Mouse (Mus musculus): ENCODE data around the gene Pcsk4. TPM values are rescaled to one million over a fixed set of nuclear protein-coding genes. Genes with fewer than 3 reads are reported as not detected.
A peak's percentile ranks its signal among the peaks of the same experiment; 100 is the strongest.

Pcsk4 gene
- polyA plus RNA-seq, 1 experiment from 2014 or later = 4.7 TPM

DNA sequence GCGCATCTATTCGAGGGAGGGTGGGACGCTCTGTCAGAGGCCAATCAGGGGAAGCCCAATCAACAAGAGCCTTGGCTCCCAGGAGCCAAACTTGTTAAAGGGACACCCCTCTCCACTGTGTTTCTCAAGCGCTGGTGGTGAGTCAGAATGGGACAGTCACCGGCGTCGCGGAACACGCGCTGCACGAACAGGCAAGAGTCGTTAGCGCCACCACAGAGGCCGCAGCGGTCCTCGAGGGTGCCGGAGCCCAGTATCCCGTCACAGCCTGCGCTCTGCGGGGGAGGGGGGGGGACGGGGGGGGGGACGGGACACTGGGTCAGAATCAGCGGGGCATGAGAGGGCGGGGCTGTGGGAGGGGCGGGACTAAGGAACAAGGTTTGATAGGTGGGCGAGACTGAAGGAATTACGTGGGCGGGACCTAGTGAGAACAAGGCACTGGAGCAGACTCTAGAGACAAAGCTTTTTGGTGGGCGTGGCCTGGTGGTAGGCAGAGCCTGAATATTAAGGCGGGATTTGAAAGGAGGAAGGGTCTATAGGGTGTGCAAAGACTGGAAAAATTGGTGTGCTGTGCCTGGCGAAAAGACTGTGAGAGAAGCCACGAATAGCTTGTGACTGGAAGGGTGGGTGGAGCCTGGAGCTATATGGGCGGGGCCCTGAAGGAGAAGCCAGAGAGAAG is 13.6 kb upstream of the Pcsk4 start:
- peaks cover 78% of the 10 kb centered on the region for H3K27me3 ChIP-seq (ENCODE audit: control insufficient read depth, insufficient read depth, low read length)
- H3K9me3 ChIP-seq (ENCODE audit: control insufficient read depth, low read length) = no peaks in the 10 kb centered on the region
- H3K27ac ChIP-seq = no peak overlapping the region
- peak overlapping the region; percentile 16; the same call in 1 of the 2 replicates for H3K9ac ChIP-seq
- ATAC-seq (ENCODE audit: low FRiP score) (peak; percentile 48), DNase-seq (ENCODE audit: low spot score) (peak; percentile 58)
- 2% methylated on average over 26 of the region's 33 CpGs for WGBS
- peaks cover 14% of the 10 kb centered on the region for H3K4me1 ChIP-seq (replicated peaks; ENCODE audit: control insufficient read depth, insufficient read depth, low read length)
- H3K4me2 ChIP-seq (replicated peaks) = peak overlapping the region; percentile 48
- H3K4me3 ChIP-seq (replicated peaks; ENCODE audit: low read length) = peak overlapping the region; percentile 26
- no peaks in the 10 kb centered on the region for H3K36me3 ChIP-seq (replicated peaks; ENCODE audit: control insufficient read depth, insufficient read depth)

DNA sequence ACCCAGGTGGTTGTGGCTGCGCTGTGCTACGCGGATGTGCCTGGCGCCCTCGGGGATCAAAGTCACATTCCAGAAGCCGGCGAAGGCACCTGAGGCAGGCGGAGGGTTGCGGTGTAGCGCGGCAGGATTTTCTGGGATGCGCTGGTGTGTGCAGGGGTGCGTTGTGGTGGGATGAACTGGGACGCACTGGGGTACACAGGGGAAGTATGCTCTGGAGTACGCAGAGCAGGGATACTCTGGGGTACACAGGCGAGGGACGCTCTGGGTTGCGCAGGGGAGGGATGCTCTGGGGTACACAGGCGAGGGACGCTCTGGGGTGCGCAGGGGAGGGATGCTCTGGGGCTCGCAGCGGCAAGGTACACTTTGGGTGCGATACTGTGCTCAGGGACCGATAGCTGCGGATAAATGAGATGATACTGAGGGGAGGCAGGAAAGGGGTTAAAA is 13.0 kb upstream of the Pcsk4 start:
- Histone ChIP-seq H3K9me3 (ENCODE audit: control insufficient read depth, low read length) (no peaks in the 10 kb centered on the region), H3K27me3 (ENCODE audit: control insufficient read depth, insufficient read depth, low read length) (peaks cover 73% of the 10 kb centered on the region), H3K9ac (peak overlapping the region; percentile 11; the same call in 1 of the 2 replicates), H3K36me3 (replicated peaks; ENCODE audit: control insufficient read depth, insufficient read depth) (no peaks in the 10 kb centered on the region), H3K4me1 (replicated peaks; ENCODE audit: control insufficient read depth, insufficient read depth, low read length) (peaks cover 14% of the 10 kb centered on the region), H3K27ac (no peak overlapping the region), H3K4me2 (replicated peaks) (peak overlapping the region; percentile 48), H3K4me3 (replicated peaks; ENCODE audit: low read length) (peak overlapping the region; percentile 26)
- DNase-seq (ENCODE audit: low spot score) (no peak), ATAC-seq (ENCODE audit: low FRiP score) (peak; percentile 3; the same call in 1 of the 2 replicates)
- 2% methylated on average over 26 of the region's 26 CpGs for WGBS

DNA sequence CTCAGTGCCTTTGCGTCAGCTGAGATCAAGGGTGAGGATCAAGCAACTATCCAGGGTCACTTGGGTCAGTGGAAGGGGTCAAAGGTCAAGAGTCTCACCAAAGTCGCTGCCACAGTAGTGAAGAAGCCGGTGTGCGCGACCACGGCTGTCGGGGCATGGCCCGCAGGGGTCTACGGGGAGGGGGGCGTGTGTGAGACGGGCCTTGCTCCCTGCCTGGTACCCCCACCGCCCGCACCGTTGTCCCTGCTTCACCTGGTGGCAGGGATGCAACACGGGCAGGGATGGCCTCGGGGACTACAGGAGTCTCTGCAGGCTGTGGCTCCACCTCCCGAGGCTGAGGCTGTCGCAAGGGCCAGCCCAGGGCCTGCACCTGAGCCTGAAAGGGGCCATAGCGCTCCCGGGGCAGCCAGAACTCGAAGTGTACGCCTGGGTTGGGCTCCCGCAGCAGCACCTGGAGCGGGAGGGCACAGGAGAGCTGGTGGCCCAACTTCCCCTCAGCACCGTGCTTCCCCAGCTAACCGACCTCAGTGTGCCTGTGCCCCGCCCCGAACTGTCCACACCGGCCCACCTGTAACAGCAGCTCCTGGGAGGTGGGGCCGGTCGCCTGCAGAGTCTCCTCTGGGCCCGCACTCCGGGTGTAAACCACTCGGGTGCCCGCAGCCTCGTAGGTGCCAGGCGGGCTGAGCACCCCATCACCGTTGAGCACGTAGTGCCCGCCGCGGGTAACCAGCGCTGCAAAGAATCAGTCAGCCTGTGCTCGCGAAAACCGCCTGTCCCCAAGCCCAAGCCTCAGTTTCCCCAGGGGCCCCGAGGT is 12.4 kb upstream of the Pcsk4 start:
- Histone ChIP-seq H3K4me3 (replicated peaks; ENCODE audit: low read length) (peak overlapping the region; percentile 14; the same call in 1 of the 2 replicates), H3K27me3 (ENCODE audit: control insufficient read depth, insufficient read depth, low read length) (peaks cover 66% of the 10 kb centered on the region), H3K9ac (peak overlapping the region; percentile 11; the same call in 1 of the 2 replicates), H3K4me2 (replicated peaks) (peak overlapping the region; percentile 48), H3K4me1 (replicated peaks; ENCODE audit: control insufficient read depth, insufficient read depth, low read length) (peaks cover 14% of the 10 kb centered on the region), H3K9me3 (ENCODE audit: control insufficient read depth, low read length) (no peaks in the 10 kb centered on the region), H3K36me3 (replicated peaks; ENCODE audit: control insufficient read depth, insufficient read depth) (no peaks in the 10 kb centered on the region), H3K27ac (no peak overlapping the region)
- WGBS = 3% methylated on average over 47 of the region's 47 CpGs
- DNase-seq (ENCODE audit: low spot score) (no peak), ATAC-seq (ENCODE audit: low FRiP score) (no peak)

- Histone ChIP-seq H3K27me3 (ENCODE audit: control insufficient read depth, insufficient read depth, low read length) (peaks cover 60% of the 10 kb centered on the region), H3K27ac (no peak overlapping the region), H3K4me1 (replicated peaks; ENCODE audit: control insufficient read depth, insufficient read depth, low read length) (peaks cover 14% of the 10 kb centered on the region), H3K9ac (no peak overlapping the region), H3K9me3 (ENCODE audit: control insufficient read depth, low read length) (no peaks in the 10 kb centered on the region), H3K4me2 (replicated peaks) (no peak overlapping the region), H3K36me3 (replicated peaks; ENCODE audit: control insufficient read depth, insufficient read depth) (no peaks in the 10 kb centered on the region), H3K4me3 (replicated peaks; ENCODE audit: low read length) (no peak overlapping the region; the same call in 1 of the 2 replicates)
- 10% methylated on average over 21 of the region's 21 CpGs for WGBS
- DNase-seq (ENCODE audit: low spot score) (no peak), ATAC-seq (ENCODE audit: low FRiP score) (no peak)
These were observed 11.7 kb upstream of the Pcsk4 start for GRCm38 (mm10) chr10:80341026-80341425.

DNA sequence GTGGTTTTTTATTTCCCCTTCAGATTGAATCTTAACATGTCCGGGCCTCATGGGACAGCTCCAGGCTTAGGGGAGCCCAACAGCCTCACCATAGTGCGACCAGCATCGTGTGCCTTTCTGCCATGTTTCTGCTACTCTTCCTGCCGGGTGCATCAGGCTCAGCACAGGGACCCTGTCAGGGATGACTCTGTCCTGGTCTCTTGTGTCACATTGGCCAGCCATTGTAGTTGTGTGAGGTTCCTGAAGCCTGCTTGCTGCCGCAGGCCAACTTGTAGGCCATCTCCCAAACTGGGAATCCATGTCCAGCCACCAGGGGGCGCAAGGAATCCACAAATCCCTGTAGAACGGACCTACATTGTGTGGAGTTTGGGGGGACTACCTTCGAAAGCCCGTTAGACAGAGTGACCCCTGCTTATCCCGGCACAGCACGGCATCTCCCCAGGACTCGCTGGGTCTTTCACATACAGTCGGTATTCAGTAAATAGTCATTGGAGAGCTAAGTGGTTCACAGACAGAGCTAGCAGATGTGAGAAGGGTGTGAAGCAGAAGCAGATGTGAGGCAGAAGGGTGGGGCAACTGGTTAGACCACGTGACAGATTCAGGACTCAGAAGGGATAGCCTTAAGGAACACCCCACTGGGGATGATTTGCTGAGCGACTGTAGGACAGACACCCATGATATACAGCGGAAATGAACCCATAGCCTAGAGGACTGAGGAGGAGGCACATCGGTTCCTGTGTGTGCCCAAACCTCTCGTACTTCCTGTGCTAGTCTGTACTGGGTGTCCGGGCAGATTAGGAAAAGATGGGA is 10.8 kb upstream of the Pcsk4 start:
- Histone ChIP-seq H3K27me3 (ENCODE audit: control insufficient read depth, insufficient read depth, low read length) (peaks cover 51% of the 10 kb centered on the region), H3K27ac (no peak overlapping the region), H3K9ac (no peak overlapping the region), H3K36me3 (replicated peaks; ENCODE audit: control insufficient read depth, insufficient read depth) (no peaks in the 10 kb centered on the region), H3K4me2 (replicated peaks) (no peak overlapping the region), H3K4me3 (replicated peaks; ENCODE audit: low read length) (no peak overlapping the region), H3K9me3 (ENCODE audit: control insufficient read depth, low read length) (no peaks in the 10 kb centered on the region), H3K4me1 (replicated peaks; ENCODE audit: control insufficient read depth, insufficient read depth, low read length) (peaks cover 14% of the 10 kb centered on the region)
- 25% methylated on average over 19 of the region's 19 CpGs for WGBS
- DNase-seq (ENCODE audit: low spot score) (peak; percentile 89), ATAC-seq (ENCODE audit: low FRiP score) (no peak)

GRCm38 (mm10) chr10:80336263-80336662 is 7.0 kb upstream of the Pcsk4 start:
- Histone ChIP-seq H3K9me3 (ENCODE audit: control insufficient read depth, low read length) (no peaks in the 10 kb centered on the region), H3K4me3 (replicated peaks; ENCODE audit: low read length) (no peak overlapping the region), H3K27ac (no peak overlapping the region), H3K4me1 (replicated peaks; ENCODE audit: control insufficient read depth, insufficient read depth, low read length) (no peaks in the 10 kb centered on the region), H3K27me3 (ENCODE audit: control insufficient read depth, insufficient read depth, low read length) (peaks cover 12% of the 10 kb centered on the region), H3K36me3 (replicated peaks; ENCODE audit: control insufficient read depth, insufficient read depth) (no peaks in the 10 kb centered on the region), H3K4me2 (replicated peaks) (no peak overlapping the region), H3K9ac (no peak overlapping the region)
- DNase-seq (ENCODE audit: low spot score) = no peak
- no peak for ATAC-seq (ENCODE audit: low FRiP score)
- WGBS = 93% methylated on average over 12 of the region's 12 CpGs

DNA sequence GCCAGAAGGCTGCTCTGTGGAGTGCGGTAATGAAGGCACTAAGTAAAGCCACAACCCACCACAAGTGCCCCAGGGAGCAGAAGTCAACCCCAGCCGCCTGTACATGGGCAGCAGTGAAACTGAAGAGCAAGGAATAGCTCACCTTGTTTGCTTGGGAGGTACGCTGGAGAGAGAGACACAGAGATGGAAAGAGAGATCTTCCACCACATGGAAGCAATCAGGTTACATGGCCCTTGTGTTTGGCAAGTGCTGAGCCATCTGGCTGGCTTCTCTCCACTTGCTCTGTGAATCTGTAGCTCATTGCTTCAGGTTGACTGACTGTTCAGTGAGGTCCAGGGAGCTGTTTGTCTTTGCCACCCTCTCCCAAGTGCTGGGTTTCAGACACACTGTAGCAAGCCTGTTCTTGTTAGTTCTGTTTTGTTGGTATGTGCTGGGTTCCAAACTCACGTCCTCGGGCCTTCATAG is 3.3 kb upstream of the Pcsk4 start:
- H3K4me2 ChIP-seq (replicated peaks) = no peak overlapping the region
- ATAC-seq (ENCODE audit: low FRiP score) (no peak), DNase-seq (ENCODE audit: low spot score) (no peak)
- H3K9me3 ChIP-seq (ENCODE audit: control insufficient read depth, low read length) = no peaks in the 10 kb centered on the region
- H3K27ac ChIP-seq = no peak overlapping the region
- H3K4me3 ChIP-seq (replicated peaks; ENCODE audit: low read length) = no peak overlapping the region
- no peaks in the 10 kb centered on the region for H3K36me3 ChIP-seq (replicated peaks; ENCODE audit: control insufficient read depth, insufficient read depth)
- H3K9ac ChIP-seq = no peak overlapping the region
- no peaks in the 10 kb centered on the region; the same call in 1 of the 2 replicates for H3K4me1 ChIP-seq (replicated peaks; ENCODE audit: control insufficient read depth, insufficient read depth, low read length)
- 79% methylated on average over 5 of the region's 5 CpGs for WGBS
- no peaks in the 10 kb centered on the region for H3K27me3 ChIP-seq (ENCODE audit: control insufficient read depth, insufficient read depth, low read length)

DNA sequence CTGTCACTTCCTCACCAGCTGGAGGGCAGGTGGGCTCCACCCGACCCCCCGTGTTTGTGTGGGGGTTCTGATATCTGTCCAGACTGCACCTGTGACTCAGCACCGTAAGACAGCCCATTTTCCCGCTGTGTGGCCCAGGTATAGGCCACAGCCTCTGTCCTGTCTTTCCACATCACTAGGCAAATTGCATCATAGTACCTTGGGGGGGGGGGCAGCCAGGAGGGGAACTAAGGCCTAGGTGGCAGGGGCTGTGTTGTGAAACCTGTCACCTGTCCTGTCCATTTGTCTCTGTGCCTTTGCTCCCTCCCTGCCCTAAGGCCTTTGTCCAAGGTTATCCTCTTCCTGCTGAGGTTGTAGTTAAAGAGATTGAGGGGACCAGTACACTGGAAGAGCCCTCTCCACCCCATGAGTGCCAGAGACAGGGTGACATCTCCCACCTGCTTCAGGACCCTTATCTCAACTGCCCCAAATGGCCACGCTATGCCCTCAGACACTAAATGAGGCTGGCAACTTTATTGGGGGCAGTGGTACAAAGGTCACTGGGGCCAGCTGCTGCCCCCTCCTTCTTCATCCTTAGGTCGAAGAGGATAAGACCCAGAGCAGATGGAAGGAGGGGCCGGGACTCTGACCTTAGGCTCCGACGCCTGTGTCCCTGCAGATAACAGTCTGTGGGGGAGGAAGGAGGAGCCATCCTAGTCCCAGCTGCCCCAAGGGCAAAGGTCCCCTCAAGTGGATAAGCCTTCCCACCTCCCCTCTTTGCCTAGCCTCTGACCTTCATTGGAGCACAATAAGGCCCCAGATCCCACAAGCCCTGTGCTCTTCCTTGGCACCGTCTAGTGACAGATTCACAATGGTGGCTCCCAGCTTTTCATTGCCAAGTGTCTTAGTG is 2.6 kb upstream of the Pcsk4 start:
- H3K36me3 ChIP-seq (replicated peaks; ENCODE audit: control insufficient read depth, insufficient read depth) = no peaks in the 10 kb centered on the region
- H3K4me3 ChIP-seq (replicated peaks; ENCODE audit: low read length) = no peak overlapping the region
- WGBS = 70% methylated on average over 10 of the region's 10 CpGs
- H3K9me3 ChIP-seq (ENCODE audit: control insufficient read depth, low read length) = no peaks in the 10 kb centered on the region
- H3K4me1 ChIP-seq (replicated peaks; ENCODE audit: control insufficient read depth, insufficient read depth, low read length) = no peaks in the 10 kb centered on the region; the same call in 1 of the 2 replicates
- H3K27ac ChIP-seq = no peak overlapping the region
- ATAC-seq (ENCODE audit: low FRiP score) (no peak), DNase-seq (ENCODE audit: low spot score) (no peak)
- H3K27me3 ChIP-seq (ENCODE audit: control insufficient read depth, insufficient read depth, low read length) = no peaks in the 10 kb centered on the region
- H3K9ac ChIP-seq = no peak overlapping the region
- H3K4me2 ChIP-seq (replicated peaks) = no peak overlapping the region

All from hindbrain, embryonic 14.5 days (tissue).